Mouse (Mus musculus) adrenal gland, adult 8-10 months (tissue): ENCODE data around the gene Alox15. TPM values are rescaled to one million over a fixed set of nuclear protein-coding genes. Genes with fewer than 3 reads are reported as not detected.
A peak's percentile ranks its signal among the peaks of the same experiment; 100 is the strongest.
"Not testable (repeated sequence)": the region's sequence is repeated elsewhere in the genome, so short reads cannot be mapped to it uniquely, and the experiment has no call there.

Experiments used
- DNase-seq: peaks from one replicate; pipeline ENCODE4 v3.0.0; 2022
- total RNA-seq, 4 experiments: library from RNA; stranded (reverse); gene quantifications; 2 replicates each; pipeline ENCODE4 v1.2.4; 2022

Alox15 gene
- 1 to 10 TPM in 3 of 4 experiments, under 1 TPM in 1; 0.91 to 4.7 (median 3.3) TPM for total RNA-seq

DNA sequence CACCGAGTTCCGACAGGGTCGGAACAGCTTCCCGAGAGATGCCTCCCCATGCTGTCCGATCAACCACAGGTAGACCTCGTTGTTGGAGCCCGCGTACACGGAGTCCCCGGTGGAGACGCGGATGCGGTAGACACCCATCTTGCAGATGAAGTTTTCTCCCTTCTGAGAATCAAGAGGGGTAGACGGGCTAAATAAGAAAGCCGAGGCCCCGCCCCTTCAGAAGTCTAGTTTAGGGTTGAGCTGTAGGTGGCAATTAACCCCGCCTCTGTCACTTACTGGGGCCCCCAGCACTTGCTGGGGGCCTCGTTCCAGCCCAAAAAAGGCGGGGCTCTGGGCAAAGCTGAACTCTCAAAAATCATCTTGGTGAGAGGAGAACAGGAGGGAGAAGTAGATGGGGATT, at the start of gene Alox15:
Alox15 (minus strand) TSS at position 164 of the 400 bp plus-strand sequence.
- no peak for DNase-seq

DNA sequence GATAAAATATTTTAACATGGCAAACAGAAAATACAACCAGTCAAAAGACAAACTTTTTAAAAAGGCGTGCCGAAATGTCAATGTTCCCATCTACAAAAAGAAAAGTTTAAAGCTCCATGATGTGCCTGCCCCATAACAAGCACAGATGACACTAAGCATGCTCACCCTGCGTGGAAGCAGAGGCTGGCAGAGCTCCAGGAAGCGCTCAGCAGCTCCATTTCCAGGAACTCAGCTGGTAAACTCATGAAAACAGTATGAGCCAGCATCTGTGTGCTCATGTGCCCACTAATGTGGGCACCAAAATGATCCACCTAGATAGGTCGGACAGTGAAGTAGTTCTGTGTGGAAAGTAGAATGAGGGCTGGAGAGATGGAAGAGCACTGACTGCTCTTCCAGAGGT, 37.6 kb upstream of the Alox15 start:
- DNase-seq = no peak

DNA sequence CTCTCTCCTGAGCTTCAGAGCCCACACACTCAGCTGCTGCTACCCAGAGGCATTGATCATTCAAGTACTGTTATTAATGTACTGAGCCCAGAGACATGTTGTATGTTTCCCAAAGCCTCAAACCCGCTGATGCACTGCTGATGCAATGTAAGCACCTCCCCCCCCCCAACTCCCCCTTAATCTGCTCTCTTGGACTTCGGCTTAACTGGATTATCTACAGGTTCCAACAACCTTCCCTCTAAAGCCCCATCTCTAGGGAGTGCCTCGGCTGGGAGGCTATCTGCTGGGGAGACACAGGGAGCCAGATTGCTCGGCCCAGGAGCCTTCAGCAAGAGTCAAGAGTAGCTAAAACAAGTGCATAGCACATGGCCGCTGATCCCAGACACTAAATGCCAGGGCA, 35.6 kb upstream of the Alox15 start:
- no peak for DNase-seq

DNA sequence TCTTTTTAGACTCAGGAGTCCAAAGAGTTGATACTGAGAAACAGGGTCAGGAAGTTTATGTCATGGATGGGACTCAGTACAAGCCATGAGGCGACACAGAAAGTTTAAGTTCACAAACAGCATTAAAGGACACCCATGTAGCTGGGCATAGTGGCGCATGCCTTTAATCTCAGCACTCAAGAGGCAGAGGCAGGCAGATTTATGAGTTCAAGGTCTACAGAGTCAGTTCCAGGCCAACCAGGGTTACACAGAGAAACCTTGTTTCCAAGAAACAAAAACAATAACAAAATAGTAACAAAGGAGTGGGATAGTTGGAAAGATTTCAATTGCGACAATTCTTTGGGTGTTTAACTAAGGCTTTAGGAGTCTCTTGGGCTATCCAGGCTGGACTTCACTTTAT, 32.3 kb upstream of the Alox15 start:
- peak; percentile 45 for DNase-seq

DNA sequence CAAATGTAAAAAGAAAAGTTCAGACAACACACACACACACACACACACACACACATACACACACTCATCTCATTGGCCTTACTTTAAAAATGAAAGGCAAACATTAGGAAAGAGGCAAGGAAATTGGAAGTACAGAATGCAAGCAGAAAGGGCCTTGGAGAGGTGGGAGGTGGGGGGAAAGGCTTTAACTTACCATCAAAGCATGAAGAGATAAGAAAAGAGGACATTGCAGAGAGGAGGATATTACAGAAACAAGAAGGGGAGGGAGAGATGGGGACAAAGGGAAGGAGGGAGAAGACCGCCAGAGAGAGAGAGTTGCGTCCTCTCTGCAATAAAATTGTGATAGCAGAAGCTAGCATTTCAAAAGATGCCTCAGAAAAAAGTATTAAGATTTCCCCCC, 29.5 kb upstream of the Alox15 start:
- DNase-seq = no peak

DNA sequence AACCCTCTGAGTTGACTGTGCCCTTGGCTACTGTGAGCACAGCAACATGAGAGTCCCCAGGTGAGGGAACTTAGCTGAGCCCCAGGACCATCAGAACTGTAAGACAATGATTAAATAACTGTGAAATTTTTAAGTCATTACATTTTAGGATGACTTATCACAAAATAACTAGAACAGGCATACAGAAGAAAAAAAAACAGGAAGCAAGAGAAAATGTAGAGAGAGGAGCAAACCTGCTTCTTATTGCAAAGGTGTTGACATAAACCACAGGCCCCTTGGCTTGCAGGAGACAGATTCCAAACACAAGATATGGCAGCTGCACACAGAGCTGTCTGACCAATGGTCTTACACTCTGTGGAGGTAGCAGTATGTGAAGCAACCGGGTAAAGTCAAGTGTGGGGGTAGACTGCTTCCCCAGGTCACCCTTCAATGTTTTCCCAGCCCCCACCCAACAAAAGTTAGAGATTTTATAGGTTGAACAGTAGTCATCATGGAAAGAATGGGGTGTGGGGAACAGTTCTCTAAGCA, 28.7 kb upstream of the Alox15 start:
- no peak for DNase-seq

DNA sequence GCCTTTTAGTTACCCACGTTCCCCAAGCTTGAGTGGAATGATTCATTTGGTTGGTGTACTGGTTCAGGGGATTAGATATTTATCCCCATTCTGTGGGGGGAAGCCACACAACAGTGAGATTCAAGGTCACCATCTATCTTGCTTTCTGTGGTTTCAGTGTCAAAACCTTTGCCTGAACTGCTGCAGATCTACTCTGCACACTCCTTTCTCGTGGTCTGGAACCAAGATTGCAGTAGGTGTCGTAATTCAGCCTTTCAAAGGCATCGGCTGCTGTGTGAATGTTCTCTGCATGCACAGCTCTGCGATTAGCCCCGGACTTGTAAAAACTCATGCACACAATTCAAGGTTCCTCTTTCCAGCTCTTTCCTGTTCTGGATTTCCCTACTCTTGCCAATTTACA, 24.2 kb upstream of the Alox15 start:
- DNase-seq = no peak

DNA sequence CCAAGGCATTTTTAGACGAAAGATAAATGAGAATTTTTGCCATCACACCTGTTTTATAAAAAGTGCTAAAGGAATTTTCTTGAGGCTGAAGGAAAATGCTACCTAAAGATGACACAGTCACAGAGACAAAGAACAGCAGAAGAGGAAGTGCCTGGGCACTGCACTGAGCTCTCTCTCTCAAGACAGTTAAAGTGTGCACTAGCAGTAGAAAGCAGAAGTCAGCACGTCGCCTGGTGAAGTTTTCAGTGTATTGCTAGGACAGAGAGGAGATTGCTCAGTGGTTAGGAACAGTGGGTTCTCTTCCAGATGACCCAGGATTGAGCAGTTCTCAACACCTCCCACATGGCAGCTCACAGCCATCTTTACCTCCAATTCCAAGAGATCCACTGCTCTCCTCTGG, 22.5 kb upstream of the Alox15 start:
- no peak for DNase-seq

DNA sequence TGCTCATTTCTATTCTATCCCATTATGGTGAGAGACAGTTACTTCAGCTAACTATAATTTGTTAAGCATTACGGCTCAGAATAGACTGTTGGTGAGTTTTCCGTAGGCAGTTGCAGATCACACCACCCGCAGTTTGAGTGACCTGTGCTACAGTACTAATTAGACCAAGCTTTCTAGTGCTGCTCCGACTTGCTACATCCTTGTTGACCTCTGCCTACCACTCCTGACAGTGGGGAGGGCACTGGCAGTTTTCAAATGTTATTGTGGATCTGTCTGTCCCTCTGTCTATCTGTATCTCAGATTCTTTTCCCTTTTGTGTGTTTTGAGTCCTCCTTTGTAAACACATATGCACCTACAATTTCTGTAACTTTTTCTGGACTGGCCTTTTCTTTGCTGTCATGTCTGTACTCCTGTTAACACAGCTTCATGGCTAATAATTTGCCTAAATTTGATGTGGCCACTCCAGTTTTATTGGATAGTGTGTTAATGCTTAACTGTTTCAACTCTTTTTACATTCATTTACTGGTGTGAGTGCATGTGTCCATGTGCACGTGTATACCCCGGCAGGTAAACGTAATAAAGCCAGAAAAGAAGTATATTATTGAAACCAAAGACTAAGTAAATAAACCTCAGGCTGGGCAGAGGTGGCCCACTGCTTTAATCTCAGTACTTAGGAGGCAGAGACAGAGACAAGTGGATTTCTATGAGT, 21.2 kb upstream of the Alox15 start:
- no peak for DNase-seq

DNA sequence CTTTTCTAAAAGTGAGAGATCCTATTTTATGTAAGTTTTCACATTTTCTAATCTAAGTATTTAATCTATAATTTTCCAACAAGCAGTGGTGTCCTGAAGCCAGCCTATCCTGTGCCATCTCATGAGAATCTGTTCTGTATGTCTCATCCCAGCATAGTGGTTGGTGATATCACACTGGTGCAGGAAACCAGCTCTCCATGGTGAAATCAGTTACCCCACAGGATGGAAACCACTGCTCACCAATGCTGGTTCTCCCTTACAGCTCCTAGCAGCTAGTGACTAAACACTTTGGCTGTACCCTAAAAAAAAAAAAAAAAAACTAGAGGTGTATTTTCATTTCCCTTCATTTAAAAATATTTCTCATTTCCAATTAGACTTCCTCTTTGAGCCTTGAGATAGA, 20.6 kb upstream of the Alox15 start:
- no peak for DNase-seq

DNA sequence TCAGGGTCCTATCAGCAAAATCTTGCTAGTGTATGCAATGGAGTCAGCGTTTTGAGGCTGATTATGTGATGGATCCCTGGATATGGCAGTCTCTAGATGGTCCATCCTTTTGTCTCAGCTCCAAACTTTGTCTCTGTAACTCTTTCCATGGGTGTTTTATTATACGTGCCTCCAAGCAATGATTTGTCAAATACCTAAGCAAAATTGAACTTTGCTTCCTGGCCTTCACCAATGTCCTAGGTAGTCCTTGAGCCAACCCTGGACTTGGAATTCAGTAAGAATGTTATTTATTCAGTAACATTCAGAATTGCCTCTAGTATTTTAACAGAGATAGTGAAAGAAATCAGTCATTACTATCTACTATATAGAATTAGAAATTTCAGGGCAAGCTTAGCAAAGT, 16.8 kb upstream of the Alox15 start:
- not testable (repeated sequence) for DNase-seq

DNA sequence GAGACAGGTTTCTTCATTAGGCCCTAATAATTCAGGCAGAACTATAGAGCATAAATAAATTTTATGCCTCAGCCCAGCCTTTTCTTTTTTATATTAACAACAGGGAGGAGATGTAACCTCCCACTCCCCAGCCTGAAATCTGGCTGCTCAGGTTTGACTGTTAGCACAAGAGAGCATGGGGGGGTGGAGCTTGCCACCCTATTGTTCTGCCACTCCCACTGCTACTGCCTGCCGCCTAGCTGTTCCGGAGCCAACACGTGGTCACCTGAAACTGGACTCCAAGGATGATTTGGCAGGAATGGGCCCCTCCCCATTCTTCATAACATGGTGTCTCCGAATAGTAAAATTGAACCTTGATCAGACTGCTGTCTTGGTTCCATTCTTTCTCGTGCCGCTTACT, 15.9 kb upstream of the Alox15 start:
- DNase-seq = not testable (repeated sequence)

DNA sequence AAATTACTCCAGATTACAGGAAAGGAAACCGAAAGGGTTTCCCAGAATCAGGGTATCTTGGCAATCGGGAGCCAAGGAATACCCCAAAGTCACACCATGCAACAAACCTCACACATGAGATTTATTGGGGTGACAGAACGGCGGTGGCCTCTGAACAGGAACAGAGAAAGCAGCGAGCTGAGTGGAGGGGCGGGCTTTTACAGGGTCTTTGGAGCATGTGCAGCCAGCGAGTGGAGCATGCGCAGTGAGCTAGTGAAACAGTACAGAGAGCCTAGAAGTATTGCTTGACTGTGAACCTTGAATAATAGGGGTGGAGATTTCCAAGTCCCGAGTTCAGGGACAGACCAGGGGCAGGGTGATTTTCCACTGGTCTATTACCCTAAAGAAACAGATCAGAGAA, 3.2 kb downstream of the Alox15 start:
- peak; percentile 13 for DNase-seq

DNA sequence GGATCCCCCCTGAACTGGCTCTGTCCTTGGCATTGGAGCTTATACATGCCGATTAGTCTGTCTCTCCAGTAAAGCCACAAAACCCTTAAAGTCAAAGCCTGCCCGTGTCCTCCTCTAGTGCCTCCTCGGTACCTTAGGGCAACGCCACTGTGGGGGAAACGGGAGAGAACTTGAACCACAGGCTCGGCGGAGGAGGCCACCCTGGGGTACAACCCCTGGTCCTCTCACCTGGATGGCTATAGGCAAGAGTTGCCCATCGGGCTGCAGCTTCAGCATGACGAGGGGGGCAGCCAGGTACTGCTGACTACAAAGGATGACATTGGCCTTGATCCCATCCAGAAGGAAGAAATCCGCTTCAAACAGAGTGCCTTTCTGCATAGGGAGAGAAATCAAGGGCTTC, 4.0 kb downstream of the Alox15 start:
- DNase-seq = no peak

DNA sequence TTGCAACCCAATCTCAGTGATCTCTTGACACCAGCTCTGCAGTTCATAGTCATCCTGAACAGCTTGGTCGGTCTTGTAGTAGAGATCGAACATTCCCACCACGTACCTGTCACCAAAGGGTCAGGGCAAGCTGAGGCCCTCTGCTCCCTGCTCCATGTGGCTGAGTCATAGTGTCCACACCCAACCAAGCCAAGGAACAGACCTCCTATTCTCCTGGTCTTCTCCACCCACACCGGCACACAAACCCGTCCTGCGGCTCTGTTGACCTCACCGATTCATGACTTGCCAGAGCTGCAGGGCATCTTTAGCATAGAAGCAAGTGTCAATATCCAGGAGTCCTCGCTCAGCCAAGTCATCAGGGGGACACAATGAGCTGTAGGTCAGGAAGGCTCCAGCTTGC, 6.3 kb downstream of the Alox15 start:
- no peak for DNase-seq

DNA sequence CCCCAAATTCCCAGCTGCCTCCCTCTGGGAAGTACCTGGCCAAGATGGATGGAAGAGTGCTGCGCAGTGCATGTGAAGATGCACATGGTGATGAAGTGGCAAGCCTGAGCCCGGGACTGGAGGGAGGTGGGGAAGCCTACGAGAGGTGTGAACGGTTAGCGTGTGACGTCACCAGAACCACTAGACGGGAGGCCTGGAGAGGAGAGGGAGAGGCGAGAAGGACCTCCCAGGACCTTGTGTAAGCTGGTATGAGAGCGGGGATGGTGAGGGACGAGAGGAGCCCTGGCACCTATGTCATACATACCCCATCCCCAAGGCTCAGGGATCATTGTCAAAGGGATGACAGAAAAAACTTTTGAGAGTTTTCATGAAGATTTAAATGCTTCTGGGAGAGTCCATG, 6.8 kb downstream of the Alox15 start:
- DNase-seq = no peak

DNA sequence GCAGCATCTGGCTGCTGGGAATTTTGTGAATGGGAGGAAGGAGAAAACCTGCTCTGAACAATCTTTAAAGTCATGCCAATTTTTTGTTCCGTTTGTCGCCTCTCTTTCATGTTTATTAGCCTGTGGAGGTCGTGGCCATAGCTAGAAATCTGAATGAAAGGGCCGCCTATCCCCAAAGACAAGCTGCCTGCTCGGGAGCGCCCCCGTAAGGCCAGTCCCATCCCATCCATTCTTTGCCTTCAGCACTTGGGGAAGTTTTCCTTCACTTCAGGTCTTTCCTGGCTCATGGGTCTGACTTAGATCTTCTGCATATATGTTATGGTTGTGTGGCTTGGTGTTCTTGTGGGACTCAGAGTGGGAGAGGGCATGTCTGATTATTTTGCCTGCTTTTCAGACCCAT, 12.3 kb downstream of the Alox15 start:
- DNase-seq = no peak

DNA sequence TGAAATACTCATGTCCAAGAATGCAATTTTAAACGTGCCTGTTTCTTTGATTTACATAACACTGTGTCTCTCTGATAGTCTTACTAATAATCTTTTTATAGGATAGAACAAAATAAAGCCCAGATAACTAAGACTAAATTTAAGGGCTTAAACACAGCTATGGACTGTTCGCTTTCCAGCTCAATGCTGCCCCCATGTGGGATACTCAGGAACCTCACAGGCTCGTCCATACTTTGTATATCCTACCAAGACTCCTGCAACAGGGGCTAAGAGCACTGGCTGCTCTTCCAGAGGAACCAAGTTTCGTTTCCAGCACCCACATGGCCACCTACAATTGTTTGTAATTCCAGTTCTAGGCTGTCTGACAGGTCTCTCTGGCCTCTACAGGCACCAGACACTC, 17.4 kb downstream of the Alox15 start:
- DNase-seq = peak; percentile 28

DNA sequence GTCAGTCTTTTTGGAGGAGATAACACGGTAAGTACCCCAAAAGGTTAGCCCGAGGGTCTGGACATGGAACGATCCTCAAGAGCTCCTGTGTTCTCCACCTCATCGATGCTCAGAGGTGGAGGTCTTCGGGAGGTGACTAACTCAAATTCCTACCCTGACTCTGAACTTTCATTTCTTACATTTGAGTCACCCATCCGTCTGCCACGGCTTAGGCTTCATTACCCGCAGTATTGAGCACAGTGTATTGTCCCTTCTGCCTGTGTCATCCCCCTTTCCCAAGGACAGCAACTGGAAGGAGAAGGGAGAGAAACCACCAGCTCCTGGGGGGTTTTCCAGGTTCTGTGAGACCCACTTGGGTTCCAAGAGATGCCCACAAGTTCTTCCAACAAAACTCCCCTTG, 27.1 kb downstream of the Alox15 start:
- no peak for DNase-seq

DNA sequence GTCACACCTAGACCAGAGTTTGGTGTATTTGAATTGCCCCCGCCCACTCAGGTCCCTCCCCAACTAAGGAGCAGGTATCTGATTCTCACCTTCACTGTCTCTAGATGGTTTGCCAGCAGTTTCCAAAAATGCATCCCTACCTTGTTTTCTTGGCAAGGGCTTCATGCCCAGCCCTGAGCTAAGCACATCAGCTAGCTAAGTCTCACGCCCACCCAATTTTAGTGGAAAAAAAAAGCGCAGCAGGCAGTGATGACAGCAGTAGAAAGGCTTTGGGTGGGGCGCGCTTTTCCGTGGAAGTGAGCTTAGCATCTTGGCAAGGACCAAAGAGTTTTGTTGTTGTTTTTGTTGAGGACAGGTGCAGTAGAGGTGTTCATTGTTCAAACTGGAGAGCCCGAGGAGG, 29.3 kb downstream of the Alox15 start, which contains the start of gene Alox12e:
Alox12e (minus strand) TSS at position 101 of the 400 bp plus-strand sequence.
- no peak for DNase-seq

DNA sequence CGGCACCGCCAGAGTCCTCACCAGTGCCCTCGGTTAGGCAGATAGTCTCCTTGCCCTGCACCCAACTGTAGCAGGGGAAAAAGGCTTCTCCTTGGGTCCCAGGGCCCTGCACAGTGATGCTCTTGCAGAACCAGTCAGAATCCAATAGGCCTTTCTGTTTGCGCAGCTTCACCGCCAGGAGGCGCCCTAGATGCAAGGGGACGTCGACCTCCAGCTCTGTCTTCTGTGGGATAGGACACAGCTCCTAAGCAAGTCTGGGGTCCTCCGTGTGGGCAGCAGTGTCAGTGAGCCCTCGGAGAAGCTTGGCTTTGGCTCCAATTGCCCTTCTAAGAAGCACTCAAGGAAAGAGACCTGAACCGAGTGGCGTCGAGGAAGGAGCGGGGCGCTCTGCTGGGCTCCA, 30.2 kb downstream of the Alox15 start:
- DNase-seq = no peak

DNA sequence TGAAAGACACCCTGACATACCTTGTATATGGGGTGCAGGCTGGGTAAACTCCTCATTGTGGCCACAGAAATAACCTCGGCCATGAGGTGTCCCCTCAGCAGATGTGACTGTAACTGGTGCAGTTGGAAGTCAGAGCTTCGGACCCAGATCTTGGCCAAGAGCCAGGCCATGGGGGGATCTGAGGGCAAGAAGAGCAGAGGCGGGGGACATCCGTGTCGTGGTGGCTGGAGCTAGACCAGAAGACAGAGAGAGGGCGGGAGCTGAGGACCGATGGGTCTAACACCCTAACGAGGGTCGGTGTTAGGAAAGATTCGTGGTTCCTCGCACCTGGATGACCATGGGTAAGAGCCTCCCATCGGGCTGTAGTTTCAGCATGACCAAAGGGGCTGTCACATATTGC, 32.2 kb downstream of the Alox15 start:
- DNase-seq = no peak

DNA sequence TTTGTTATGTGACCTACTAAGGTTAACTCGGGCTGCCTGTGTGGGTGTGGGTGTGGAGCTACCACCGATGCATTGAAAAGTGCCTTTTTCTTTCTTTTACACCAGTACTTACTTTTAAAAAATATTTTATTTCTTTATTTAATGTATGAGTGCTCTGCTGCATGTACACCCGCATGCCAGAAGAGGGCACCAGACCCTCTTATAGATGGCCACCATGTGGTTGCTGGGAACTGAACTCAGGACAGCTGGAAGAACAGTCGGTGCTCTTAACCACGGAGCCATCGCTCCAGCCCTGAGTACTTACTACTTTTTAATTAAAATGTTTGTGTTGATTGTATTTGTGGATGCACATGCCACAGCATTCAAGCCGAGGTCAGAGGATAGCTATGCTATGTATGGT, 38.0 kb downstream of the Alox15 start:
- no peak for DNase-seq

DNA sequence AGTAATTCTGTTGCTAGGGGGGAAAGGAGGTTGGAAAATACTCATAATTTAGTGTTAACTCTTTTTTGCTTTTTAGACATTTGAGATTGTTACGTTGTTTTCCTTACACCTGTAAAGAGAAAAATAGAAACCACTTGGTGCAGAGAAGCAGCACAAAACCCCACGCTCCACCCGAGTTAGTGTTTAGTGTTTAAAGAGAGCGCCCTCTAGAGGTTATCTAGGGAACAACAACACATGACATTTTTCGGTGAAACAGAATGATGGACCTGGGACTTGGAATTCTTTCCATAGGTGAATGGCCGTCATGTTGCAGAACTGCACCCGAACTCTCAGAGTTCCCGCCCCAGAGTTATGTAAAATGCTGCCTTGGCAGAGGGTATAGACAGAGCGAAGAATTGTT, 42.5 kb downstream of the Alox15 start:
- DNase-seq = no peak

DNA sequence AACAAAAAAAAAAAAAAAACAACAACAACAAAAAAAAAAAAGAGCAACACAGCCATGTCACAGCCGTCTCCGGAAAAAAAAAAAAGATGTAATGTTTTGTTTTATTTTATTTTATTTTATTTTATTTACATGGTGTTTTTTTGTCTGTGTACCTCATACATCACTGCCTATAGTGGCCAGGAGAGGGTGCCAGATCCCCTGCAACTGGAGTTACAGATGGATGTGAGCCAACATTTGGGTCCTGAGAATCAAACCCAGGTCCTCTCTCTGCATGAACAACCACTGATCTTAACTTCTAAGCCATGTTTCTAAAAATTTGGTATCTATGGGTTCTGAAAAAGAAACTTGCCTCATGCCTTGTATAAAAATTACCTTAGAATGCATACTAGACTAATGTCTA, 43.5 kb downstream of the Alox15 start:
- DNase-seq = no peak
